Mouse (Mus musculus) megakaryocyte, adult 5-6 weeks (primary cell): ENCODE data around the gene Mars2. TPM values are rescaled to one million over a fixed set of nuclear protein-coding genes. Genes with fewer than 3 reads are reported as not detected.

Experiments used
- ATAC-seq: 2 replicates; pipeline ENCODE4 v1.8.0; 2016; ENCODE audit warnings: mild to moderate bottlenecking, inconsistent platforms; ENCODE audit not compliant: poor library complexity, severe bottlenecking
- total RNA-seq, 2 experiments: library from RNA; stranded (forward) in 1 of 2; stranded (reverse) in 1 of 2; fragments of 153-499, 151-499 nt in 1 of 2; fragments of 221-1000, 200-1000 nt in 1 of 2; gene quantifications; 2 replicates each; pipeline versions ENCODE4 v1.2.3 to v1.2.4; 2015 to 2017

Mars2 gene
- total RNA-seq, 2 experiments from 2014 or later: 2.7 to 4.1 TPM

GRCm38 (mm10) chr1:55217191-55217590, 19.8 kb upstream of the Mars2 start:
- no peak for ATAC-seq

GRCm38 (mm10) chr1:55221352-55221751, 15.6 kb upstream of the Mars2 start:
- no peak for ATAC-seq

- no peak for ATAC-seq
Measured at GRCm38 (mm10) chr1:55223026-55223425, 14.0 kb upstream of the Mars2 start.

- no peak for ATAC-seq
Measured at GRCm38 (mm10) chr1:55224111-55224510, 12.9 kb upstream of the Mars2 start.

GRCm38 (mm10) chr1:55225398-55225797, 11.6 kb upstream of the Mars2 start:
- ATAC-seq: no peak

GRCm38 (mm10) chr1:55226011-55226857, 10.7 kb upstream of the Mars2 start, which contains the start of gene Rftn2:
TSS of gene Rftn2 (minus strand) at chr1:55226782.
- ATAC-seq: peak; percentile 24; the same call in 1 of the 2 replicates

- no peak for ATAC-seq
Measured at GRCm38 (mm10) chr1:55227376-55227775, 9.6 kb upstream of the Mars2 start.

GRCm38 (mm10) chr1:55228256-55228884, 8.6 kb upstream of the Mars2 start:
- ATAC-seq: no peak

GRCm38 (mm10) chr1:55234910-55235520, 2.0 kb upstream of the Mars2 start:
- ATAC-seq: no peak

- ATAC-seq: no peak
Measured at GRCm38 (mm10) chr1:55236487-55236886, 490 bp upstream of the Mars2 start.

GRCm38 (mm10) chr1:55237643-55238161, 725 bp downstream of the Mars2 start:
- ATAC-seq: peak; percentile 15; the same call in 1 of the 2 replicates

GRCm38 (mm10) chr1:55238496-55238895, 1.5 kb downstream of the Mars2 start:
- no peak for ATAC-seq

- ATAC-seq: peak; percentile 53; the same call in 1 of the 2 replicates
Measured at GRCm38 (mm10) chr1:55239237-55239636, 2.3 kb downstream of the Mars2 start.

GRCm38 (mm10) chr1:55246374-55246773, 9.4 kb downstream of the Mars2 start:
- ATAC-seq: no peak

- ATAC-seq: no peak
Measured at GRCm38 (mm10) chr1:55264385-55264784, 27.4 kb downstream of the Mars2 start.

GRCm38 (mm10) chr1:55265447-55265846, 28.5 kb downstream of the Mars2 start:
- no peak for ATAC-seq

- no peak for ATAC-seq
Measured at GRCm38 (mm10) chr1:55279081-55279480, 42.1 kb downstream of the Mars2 start.
